Mouse (Mus musculus) liver, embryonic 14.5 days (tissue): ENCODE results near the gene Fbxw11.

Experiments
- CTCF ChIP-seq: IDR thresholded peaks from 2 replicates; pipeline ENCODE4 v1.5.1; 2016; ENCODE audit warnings: antibody characterized with exemption, low read depth, control low read depth
- EP300 ChIP-seq: IDR thresholded peaks from 2 replicates; pipeline ENCODE4 v1.6.1; 2016; ENCODE audit warnings: antibody characterized with exemption, low read depth

GRCm38 (mm10) chr11:32748800-32749199, 106.3 kb downstream of the Fbxw11 start:
- no peak for TF ChIP-seq CTCF
- no peak for TF ChIP-seq EP300
